Mouse (Mus musculus): Measurements from ENCODE around the gene 2310034G01Rik.

DNA sequence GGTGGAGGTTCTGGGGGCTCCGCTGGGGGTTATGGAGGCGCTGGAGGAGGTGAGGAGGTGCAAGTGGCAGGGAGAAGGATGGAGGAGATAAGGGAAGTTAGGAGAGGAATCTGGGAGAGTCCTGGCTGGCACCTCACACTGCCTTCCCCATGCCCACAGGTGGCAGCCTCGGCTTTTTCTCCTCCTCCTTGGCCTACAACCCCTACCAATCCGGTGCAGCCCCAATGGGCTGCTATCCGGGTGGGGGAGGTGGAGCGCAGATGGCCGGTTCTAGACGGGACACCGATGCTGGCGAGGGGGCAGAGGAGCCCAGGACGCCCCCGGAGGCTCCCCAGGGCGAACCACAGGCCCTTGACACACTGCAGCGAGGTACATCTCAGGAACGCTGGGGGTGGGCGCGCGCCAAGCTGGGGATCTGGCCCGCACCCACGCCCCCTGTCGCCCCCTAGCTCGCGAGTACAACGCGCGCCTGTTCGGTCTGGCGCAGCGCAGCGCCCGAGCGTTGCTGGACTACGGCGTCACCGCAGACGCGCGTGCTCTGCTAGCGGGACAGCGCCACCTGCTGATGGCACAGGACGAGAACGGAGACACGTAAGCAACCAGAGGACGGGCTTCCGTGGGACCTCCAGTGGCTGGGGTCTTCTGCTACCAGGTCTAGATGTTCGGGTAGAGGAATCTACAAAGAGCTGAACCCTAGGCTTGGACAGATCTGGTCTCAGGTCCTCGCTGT lies 41.2 kb downstream of the 2310034G01Rik start:
- TF ChIP-seq CTCF (IDR thresholded peaks at IDR 0.05; ENCODE audit: borderline replicate concordance, control insufficient read depth, extremely low read depth, insufficient read depth, low read length, poor library complexity) (peak; percentile 98), POLR2A (IDR thresholded peaks at IDR 0.05; ENCODE audit: control insufficient read depth, extremely low read depth, insufficient read depth, low read length, poor library complexity) (no peak)
